ENCODE assay signal across 8 mouse cellular contexts in genomic region chr19:30843052-30843564, GRCm38 (mm10).
DNase-seq lines count a peak whose midpoint lies in the region; ATAC-seq and TF ChIP-seq lines count a peak whose summit lies in the region.

No protein-coding gene starts in this region.

- H3K9ac ChIP-seq in limb, embryonic 11.5 days (ENCODE audit: low read length), result no peak overlapping the region
- H3K9ac ChIP-seq in heart, embryonic 12.5 days, result no peak overlapping the region
- H3K9ac ChIP-seq in limb, embryonic 15.5 days, result no peak overlapping the region

- no peak overlapping the region for H3K27ac ChIP-seq in limb, embryonic 11.5 days (replicated peaks; ENCODE audit: low read depth, low read length)
- H3K27ac ChIP-seq in limb, embryonic 10.5 days, result no peak overlapping the region
- H3K27ac ChIP-seq in heart, embryonic 12.5 days (ENCODE audit: poor library complexity, severe bottlenecking), result no peak overlapping the region
- H3K27ac ChIP-seq in limb, embryonic 15.5 days, result no peak overlapping the region

- H3K4me1 ChIP-seq in limb, embryonic 11.5 days (ENCODE audit: control insufficient read depth, insufficient read depth, low read length), result no peaks in the 10 kb centered on the region
- peaks cover 31% of the 10 kb centered on the region for H3K4me1 ChIP-seq in limb, embryonic 10.5 days
- H3K4me1 ChIP-seq in heart, embryonic 12.5 days (replicated peaks), result 0 out of 2 replicates have a peak, but pooled peaks cover 4% of the 10 kb centered on the region
- no peaks in the 10 kb centered on the region for H3K4me1 ChIP-seq in limb, embryonic 15.5 days

- no peaks in the 10 kb centered on the region for H3K36me3 ChIP-seq in limb, embryonic 11.5 days (ENCODE audit: control insufficient read depth, insufficient read depth, low read length)
- H3K36me3 ChIP-seq in limb, embryonic 10.5 days, result no peaks in the 10 kb centered on the region
- H3K36me3 ChIP-seq in heart, embryonic 12.5 days, result no peaks in the 10 kb centered on the region
- H3K36me3 ChIP-seq in limb, embryonic 15.5 days, result no peaks in the 10 kb centered on the region
- H3K36me3 ChIP-seq in splenic B cell, adult 2 months (ENCODE audit: control insufficient read depth, insufficient read depth, low read length, poor library complexity, severe bottlenecking), result no peaks in the 10 kb centered on the region

- no peak for TF ChIP-seq POLR2A in brain, embryonic 14.5 days (IDR thresholded peaks at IDR 0.05; ENCODE audit: borderline replicate concordance, extremely low read depth, insufficient read depth, insufficient read length, poor library complexity, severe bottlenecking)

- no peak for DNase-seq in limb, embryonic 11.5 days (ENCODE audit: low spot score)
- DNase-seq in limb, embryonic 10.5 days (ENCODE audit: low spot score), result no peak
- peak; percentile 92 for DNase-seq in brain, embryonic 14.5 days (ENCODE audit: low read depth)
- DNase-seq in splenic B cell, adult 2 months (ENCODE audit: low read depth, low spot score), result peak; percentile 61
- DNase-seq in cerebellum, adult 9-11 months, result no peak
- DNase-seq in T-cell, adult 2 months (ENCODE audit: low spot score), result no peak

- peak; percentile 51; the same call in 1 of the 2 replicates for ATAC-seq in limb, embryonic 11.5 days (ENCODE audit: insufficient number of reproducible peaks, low FRiP score, low TSS enrichment, low read depth)
- ATAC-seq in heart, embryonic 12.5 days (ENCODE audit: insufficient number of reproducible peaks, low FRiP score), result peak; percentile 42; the same call in 1 of the 2 replicates
- peak; percentile 48; the same call in 1 of the 2 replicates for ATAC-seq in limb, embryonic 15.5 days (ENCODE audit: insufficient number of reproducible peaks, low FRiP score, low TSS enrichment, low read depth)

- no peaks in the 10 kb centered on the region for H3K27me3 ChIP-seq in limb, embryonic 11.5 days (ENCODE audit: control insufficient read depth, insufficient read depth, low read length)
- no peaks in the 10 kb centered on the region for H3K27me3 ChIP-seq in limb, embryonic 10.5 days (ENCODE audit: low read depth, poor library complexity, severe bottlenecking)
- H3K27me3 ChIP-seq in heart, embryonic 12.5 days (replicated peaks), result no peaks in the 10 kb centered on the region
- no peaks in the 10 kb centered on the region for H3K27me3 ChIP-seq in limb, embryonic 15.5 days
- H3K27me3 ChIP-seq in splenic B cell, adult 2 months (ENCODE audit: control insufficient read depth, insufficient read depth, low read length, poor library complexity, severe bottlenecking), result no peaks in the 10 kb centered on the region

- 11% methylated on average over 4 of the region's 4 CpGs for WGBS in limb, embryonic 11.5 days
- WGBS in limb, embryonic 10.5 days, result 13% methylated on average over 4 of the region's 4 CpGs
- WGBS in heart, embryonic 12.5 days, result 5% methylated on average over 4 of the region's 4 CpGs
- WGBS in limb, embryonic 15.5 days, result 7% methylated on average over 4 of the region's 4 CpGs

- no peaks in the 10 kb centered on the region for H3K9me3 ChIP-seq in limb, embryonic 11.5 days (ENCODE audit: control insufficient read depth, low read length)
- H3K9me3 ChIP-seq in limb, embryonic 10.5 days (replicated peaks), result no peaks in the 10 kb centered on the region
- H3K9me3 ChIP-seq in heart, embryonic 12.5 days (replicated peaks), result no peaks in the 10 kb centered on the region
- no peaks in the 10 kb centered on the region for H3K9me3 ChIP-seq in limb, embryonic 15.5 days

- TF ChIP-seq CTCF in brain, embryonic 14.5 days (IDR thresholded peaks at IDR 0.05; ENCODE audit: borderline replicate concordance, extremely low read depth, insufficient read depth, insufficient read length), result no peak

- H3K4me2 ChIP-seq in limb, embryonic 11.5 days (ENCODE audit: low read depth, severe bottlenecking), result no peak overlapping the region
- peak overlapping the region; percentile 20; the same call in 1 of the 2 replicates for H3K4me2 ChIP-seq in heart, embryonic 12.5 days
- H3K4me2 ChIP-seq in limb, embryonic 15.5 days, result no peak overlapping the region

- H3K4me3 ChIP-seq in limb, embryonic 11.5 days (ENCODE audit: low read depth, low read length), result no peak overlapping the region
- no peak overlapping the region for H3K4me3 ChIP-seq in limb, embryonic 10.5 days
- no peak overlapping the region for H3K4me3 ChIP-seq in heart, embryonic 12.5 days
- H3K4me3 ChIP-seq in limb, embryonic 15.5 days, result no peak overlapping the region

Comparison
In these comparisons a context has a peak if more than half of its experiments do, and no peak if none do; other contexts are left out.
1. DNase-seq: peak in brain, embryonic 14.5 days (single experiment) and splenic B cell, adult 2 months (single experiment); none in limb, embryonic 11.5 days (single experiment), limb, embryonic 10.5 days (single experiment), cerebellum, adult 9-11 months (single experiment) and T-cell, adult 2 months (single experiment).
2. Peak in every context shown above with its lines, with median percentiles within 50 percentile points of each other: ATAC-seq.